Mouse (Mus musculus) kidney, adult 2 months (tissue): ENCODE measurements around the gene Drd3.

Source experiments
- CTCF ChIP-seq: fragments of 200-500 bp; conservative IDR thresholded peaks from 2 replicates; pipeline ENCODE4 v1.5.1; 2011; ENCODE audit warnings: low read depth, mild to moderate bottlenecking, control low read depth, low read length, moderate library complexity, mixed read lengths; ENCODE audit not compliant: insufficient read depth, insufficient read length
- POLR2A ChIP-seq: fragments of 200-500 bp; IDR thresholded peaks from one replicate; pipeline ENCODE4 v1.6.1; 2011; ENCODE audit warnings: low read depth, low read length, control low read depth

GRCm38 (mm10) chr16:43811402-43811801 is 57.6 kb downstream of the Drd3 start:
- TF ChIP-seq CTCF (no peak), POLR2A (no peak)
